Mouse (Mus musculus): ENCODE results near the gene Spata17. TPM values are rescaled to one million over a fixed set of nuclear protein-coding genes. Genes with fewer than 3 reads are reported as not detected.
A peak's percentile ranks its signal among the peaks of the same experiment; 100 is the strongest.

The Spata17 gene
- polyA plus RNA-seq (2015; fragmentation: Nextera tagmentation; extraction: Ambion mirVana) = 1.8 and 3.9 TPM in 2 replicates

- H3K9ac ChIP-seq = peak within 1 kb of the TSS; percentile 81
- peak within 1 kb of the TSS; percentile 80; the same call in 1 of the 2 replicates for H3K27ac ChIP-seq (replicated peaks)
- peak; percentile 83; the same call in 1 of the 2 replicates for ATAC-seq (ENCODE audit: insufficient number of reproducible peaks, low FRiP score, low TSS enrichment, low read depth)
- no peaks in the 10 kb centered on the region for H3K36me3 ChIP-seq
- no peaks in the 10 kb centered on the region for H3K9me3 ChIP-seq (replicated peaks)
- peak within 1 kb of the TSS; percentile 93 for H3K4me3 ChIP-seq (replicated peaks)
- peaks cover 3% of the 10 kb centered on the region; the same call in 1 of the 2 replicates for H3K4me1 ChIP-seq
- H3K27me3 ChIP-seq = no peaks in the 10 kb centered on the region
- H3K4me2 ChIP-seq (replicated peaks) = peak within 1 kb of the TSS; percentile 71
- under 1% methylated on average over 58 of the region's 58 CpGs for WGBS
These were observed at the start of gene Spata17, which contains the start of gene Gpatch2 for GRCm38 (mm10) chr1:187215181-187216116. TSS of gene Spata17 (minus strand) at chr1:187215465. TSS of gene Gpatch2 (plus strand) at chr1:187215508.

GRCm38 (mm10) chr1:187258756-187259155, 43.5 kb upstream of the Spata17 start:
- H3K4me3 ChIP-seq (replicated peaks) = no peak overlapping the region
- H3K4me2 ChIP-seq (replicated peaks) = no peak overlapping the region
- H3K4me1 ChIP-seq = peaks cover 2% of the 10 kb centered on the region; the same call in 1 of the 2 replicates
- ATAC-seq (ENCODE audit: insufficient number of reproducible peaks, low FRiP score, low TSS enrichment, low read depth) = no peak
- H3K36me3 ChIP-seq = no peaks in the 10 kb centered on the region
- no peak overlapping the region for H3K9ac ChIP-seq
- H3K27me3 ChIP-seq = no peaks in the 10 kb centered on the region
- WGBS = 79% methylated on average over 4 of the region's 4 CpGs
- H3K27ac ChIP-seq (replicated peaks) = no peak overlapping the region
- no peaks in the 10 kb centered on the region for H3K9me3 ChIP-seq (replicated peaks)

- H3K27me3 ChIP-seq = no peaks in the 10 kb centered on the region
- no peak for ATAC-seq (ENCODE audit: insufficient number of reproducible peaks, low FRiP score, low TSS enrichment, low read depth)
- H3K27ac ChIP-seq (replicated peaks) = no peak overlapping the region
- WGBS = 88% methylated on average over 1 of the region's 1 CpGs
- no peaks in the 10 kb centered on the region for H3K9me3 ChIP-seq (replicated peaks)
- H3K4me2 ChIP-seq (replicated peaks) = no peak overlapping the region
- H3K9ac ChIP-seq = no peak overlapping the region
- H3K4me1 ChIP-seq = no peaks in the 10 kb centered on the region
- no peak overlapping the region for H3K4me3 ChIP-seq (replicated peaks)
- H3K36me3 ChIP-seq = no peaks in the 10 kb centered on the region
These were observed 35.5 kb upstream of the Spata17 start for GRCm38 (mm10) chr1:187250741-187251262.

- Histone ChIP-seq H3K36me3 (0 out of 2 replicates have a peak, but pooled peaks cover 7% of the 10 kb centered on the region), H3K9me3 (replicated peaks) (no peaks in the 10 kb centered on the region), H3K27ac (replicated peaks) (no peak overlapping the region), H3K9ac (no peak overlapping the region), H3K27me3 (no peaks in the 10 kb centered on the region), H3K4me1 (no peaks in the 10 kb centered on the region), H3K4me2 (replicated peaks) (no peak overlapping the region), H3K4me3 (replicated peaks) (no peak overlapping the region)
- ATAC-seq (ENCODE audit: insufficient number of reproducible peaks, low FRiP score, low TSS enrichment, low read depth) = no peak
- 72% methylated on average over 5 of the region's 5 CpGs for WGBS
These were observed 29.5 kb upstream of the Spata17 start for GRCm38 (mm10) chr1:187244734-187245133.

GRCm38 (mm10) chr1:187241329-187241728, 26.1 kb upstream of the Spata17 start:
- no peak for ATAC-seq (ENCODE audit: insufficient number of reproducible peaks, low FRiP score, low TSS enrichment, low read depth)
- Histone ChIP-seq H3K4me2 (replicated peaks) (no peak overlapping the region), H3K27me3 (no peaks in the 10 kb centered on the region), H3K27ac (replicated peaks) (no peak overlapping the region), H3K36me3 (0 out of 2 replicates have a peak, but pooled peaks cover 7% of the 10 kb centered on the region), H3K4me1 (no peaks in the 10 kb centered on the region), H3K9ac (no peak overlapping the region), H3K9me3 (replicated peaks) (no peaks in the 10 kb centered on the region), H3K4me3 (replicated peaks) (no peak overlapping the region)
- WGBS = 94% methylated on average over 5 of the region's 5 CpGs

- 95% methylated on average over 3 of the region's 3 CpGs for WGBS
- Histone ChIP-seq H3K9me3 (replicated peaks) (no peaks in the 10 kb centered on the region), H3K27ac (replicated peaks) (no peak overlapping the region), H3K9ac (no peak overlapping the region), H3K27me3 (no peaks in the 10 kb centered on the region), H3K4me2 (replicated peaks) (no peak overlapping the region), H3K4me3 (replicated peaks) (no peak overlapping the region), H3K4me1 (no peaks in the 10 kb centered on the region), H3K36me3 (0 out of 2 replicates have a peak, but pooled peaks cover 7% of the 10 kb centered on the region)
- ATAC-seq (ENCODE audit: insufficient number of reproducible peaks, low FRiP score, low TSS enrichment, low read depth) = no peak
These were observed 25.0 kb upstream of the Spata17 start for GRCm38 (mm10) chr1:187240304-187240703.

- Histone ChIP-seq H3K9ac (no peak overlapping the region), H3K9me3 (replicated peaks) (no peaks in the 10 kb centered on the region), H3K27ac (replicated peaks) (no peak overlapping the region), H3K4me2 (replicated peaks) (no peak overlapping the region), H3K36me3 (peaks cover 16% of the 10 kb centered on the region), H3K4me3 (replicated peaks) (no peak overlapping the region), H3K4me1 (no peaks in the 10 kb centered on the region), H3K27me3 (no peaks in the 10 kb centered on the region)
- ATAC-seq (ENCODE audit: insufficient number of reproducible peaks, low FRiP score, low TSS enrichment, low read depth) = no peak
- WGBS = 97% methylated on average over 4 of the region's 4 CpGs
These were observed 22.8 kb upstream of the Spata17 start for GRCm38 (mm10) chr1:187238061-187238460.

- Histone ChIP-seq H3K9me3 (replicated peaks) (no peaks in the 10 kb centered on the region), H3K4me1 (no peaks in the 10 kb centered on the region), H3K4me2 (replicated peaks) (no peak overlapping the region), H3K36me3 (peaks cover 18% of the 10 kb centered on the region), H3K27me3 (no peaks in the 10 kb centered on the region), H3K9ac (no peak overlapping the region), H3K27ac (replicated peaks) (no peak overlapping the region), H3K4me3 (replicated peaks) (no peak overlapping the region)
- no peak for ATAC-seq (ENCODE audit: insufficient number of reproducible peaks, low FRiP score, low TSS enrichment, low read depth)
- 76% methylated on average over 6 of the region's 6 CpGs for WGBS
These were observed 21.0 kb upstream of the Spata17 start for GRCm38 (mm10) chr1:187236296-187236695.

- no peaks in the 10 kb centered on the region for H3K9me3 ChIP-seq (replicated peaks)
- H3K27ac ChIP-seq (replicated peaks) = no peak overlapping the region
- WGBS = 88% methylated on average over 3 of the region's 3 CpGs
- peaks cover 11% of the 10 kb centered on the region for H3K36me3 ChIP-seq
- ATAC-seq (ENCODE audit: insufficient number of reproducible peaks, low FRiP score, low TSS enrichment, low read depth) = no peak
- no peaks in the 10 kb centered on the region for H3K27me3 ChIP-seq
- H3K4me1 ChIP-seq = no peaks in the 10 kb centered on the region
- H3K4me3 ChIP-seq (replicated peaks) = no peak overlapping the region
- H3K4me2 ChIP-seq (replicated peaks) = no peak overlapping the region
- H3K9ac ChIP-seq = no peak overlapping the region
These were observed 19.9 kb upstream of the Spata17 start for GRCm38 (mm10) chr1:187235161-187235560.

GRCm38 (mm10) chr1:187232996-187233615, 17.8 kb upstream of the Spata17 start:
- 73% methylated on average over 7 of the region's 7 CpGs for WGBS

More at GRCm38 (mm10) chr1:187232996-187233615, 17.8 kb upstream of the Spata17 start:
- no peaks in the 10 kb centered on the region for H3K27me3 ChIP-seq
- H3K4me1 ChIP-seq = no peaks in the 10 kb centered on the region
- ATAC-seq (ENCODE audit: insufficient number of reproducible peaks, low FRiP score, low TSS enrichment, low read depth) = no peak
- H3K36me3 ChIP-seq = peaks cover 11% of the 10 kb centered on the region
- H3K4me2 ChIP-seq (replicated peaks) = no peak overlapping the region
- H3K9ac ChIP-seq = no peak overlapping the region
- H3K4me3 ChIP-seq (replicated peaks) = no peak overlapping the region
- no peaks in the 10 kb centered on the region for H3K9me3 ChIP-seq (replicated peaks)
- no peak overlapping the region for H3K27ac ChIP-seq (replicated peaks)
